Comparison of ENCODE assay signal across 10 mouse cellular contexts in genomic region chr11:18872118-18872751, GRCm38 (mm10).
DNase-seq lines count a peak whose midpoint lies in the region; ATAC-seq lines count a peak whose summit lies in the region.
"Had no signal": no experiment of that assay in that cellular context is flagged by ENCODE, and none has a peak within 500 bp of the region (broad histone marks: within the 10 kb centered on the region; RNA-seq: fewer than 3 reads in every experiment).

No protein-coding gene starts in this region.

- no peak for DNase-seq in heart, embryonic 10.5 days (ENCODE audit: low spot score)
- DNase-seq in heart, adult 8-10 months (ENCODE audit: low spot score) = no peak
- no peak for DNase-seq in midbrain, embryonic 10.5 days (ENCODE audit: low spot score)
- DNase-seq in thymus, postnatal 0 days (ENCODE audit: low spot score) = no peak
- no peak for DNase-seq in testis, postnatal 10 days (ENCODE audit: low spot score)
- DNase-seq: thymus, adult 2 months had no signal

- H3K4me2 ChIP-seq in midbrain, embryonic 16.5 days (ENCODE audit: low read length) = no peak overlapping the region
- peak overlapping the region; percentile 61 for H3K4me2 ChIP-seq in liver, embryonic 12.5 days

- 4% methylated on average over 12 of the region's 12 CpGs for WGBS in heart, embryonic 10.5 days
- 3% methylated on average over 12 of the region's 12 CpGs for WGBS in midbrain, embryonic 10.5 days
- WGBS in midbrain, embryonic 16.5 days = 5% methylated on average over 12 of the region's 12 CpGs
- WGBS in liver, embryonic 12.5 days (ENCODE audit: insufficient replicate concordance) = 3% methylated on average over 11 of the region's 12 CpGs

- no peak overlapping the region for H3K9ac ChIP-seq in midbrain, embryonic 16.5 days (ENCODE audit: low read depth, low read length)
- H3K9ac ChIP-seq in liver, embryonic 12.5 days = no peak overlapping the region

- peaks cover 27% of the 10 kb centered on the region; the same call in 1 of the 2 replicates for H3K27me3 ChIP-seq in heart, embryonic 10.5 days (ENCODE audit: insufficient read depth, poor library complexity, severe bottlenecking)
- peaks cover 98% of the 10 kb centered on the region for H3K27me3 ChIP-seq in midbrain, embryonic 10.5 days (ENCODE audit: low read depth, poor library complexity, severe bottlenecking)
- peaks cover 2% of the 10 kb centered on the region; the same call in 1 of the 2 replicates for H3K27me3 ChIP-seq in midbrain, embryonic 16.5 days (ENCODE audit: control insufficient read depth, insufficient read depth, low read depth, low read length)
- H3K27me3 ChIP-seq in liver, embryonic 12.5 days (replicated peaks) = peaks cover 73% of the 10 kb centered on the region

- H3K4me1 ChIP-seq in heart, embryonic 10.5 days = peaks cover 46% of the 10 kb centered on the region
- H3K4me1 ChIP-seq in midbrain, embryonic 10.5 days = peaks cover 56% of the 10 kb centered on the region
- H3K4me1 ChIP-seq in midbrain, embryonic 16.5 days (ENCODE audit: control insufficient read depth, insufficient read depth, low read length) = peaks cover 14% of the 10 kb centered on the region
- H3K4me1 ChIP-seq in liver, embryonic 12.5 days = peaks cover 31% of the 10 kb centered on the region

- H3K36me3 ChIP-seq in heart, embryonic 10.5 days = no peaks in the 10 kb centered on the region
- H3K36me3 ChIP-seq in midbrain, embryonic 10.5 days = no peaks in the 10 kb centered on the region
- H3K36me3 ChIP-seq in midbrain, embryonic 16.5 days (ENCODE audit: control insufficient read depth, insufficient read depth, low read length) = no peaks in the 10 kb centered on the region
- no peaks in the 10 kb centered on the region for H3K36me3 ChIP-seq in liver, embryonic 12.5 days

- H3K4me3 ChIP-seq in heart, embryonic 10.5 days = peak overlapping the region; percentile 59
- H3K4me3 ChIP-seq in midbrain, embryonic 10.5 days = peak overlapping the region; percentile 54
- H3K4me3 ChIP-seq in midbrain, embryonic 16.5 days (ENCODE audit: low read depth, low read length) = no peak overlapping the region
- H3K4me3 ChIP-seq in liver, embryonic 12.5 days = peak overlapping the region; percentile 41
- H3K4me3 ChIP-seq: left cerebral cortex, adult 2 months had no signal

- ATAC-seq in midbrain, embryonic 16.5 days = no peak
- ATAC-seq in liver, embryonic 12.5 days = no peak
- no peak for ATAC-seq in CD4-positive, CD25-positive, alpha-beta regulatory T cell, adult 4 months

- H3K9me3 ChIP-seq in heart, embryonic 10.5 days = no peaks in the 10 kb centered on the region
- no peaks in the 10 kb centered on the region for H3K9me3 ChIP-seq in midbrain, embryonic 10.5 days (replicated peaks)
- H3K9me3 ChIP-seq in midbrain, embryonic 16.5 days (replicated peaks; ENCODE audit: control insufficient read depth, low read length, poor library complexity, severe bottlenecking) = no peaks in the 10 kb centered on the region
- H3K9me3 ChIP-seq in liver, embryonic 12.5 days (replicated peaks) = no peaks in the 10 kb centered on the region

- H3K27ac ChIP-seq in heart, embryonic 10.5 days = peak overlapping the region; percentile 91
- H3K27ac ChIP-seq in midbrain, embryonic 10.5 days (replicated peaks) = no peak overlapping the region
- no peak overlapping the region for H3K27ac ChIP-seq in midbrain, embryonic 16.5 days (ENCODE audit: low read length)
- H3K27ac ChIP-seq in liver, embryonic 12.5 days = no peak overlapping the region
- H3K27ac ChIP-seq: left cerebral cortex, adult 2 months had no signal
